Mouse (Mus musculus) brain, embryonic 14.5 days (tissue): ENCODE results near the gene Praf2. TPM values are rescaled to one million over a fixed set of nuclear protein-coding genes. Genes with fewer than 3 reads are reported as not detected.

Source experiments
- DNase-seq: peaks from one replicate; pipeline ENCODE4 v3.0.0-alpha.2; 2011; ENCODE audit warnings: low read depth
- CTCF ChIP-seq: fragments of 200-500 bp; IDR thresholded peaks from 2 replicates; pipeline ENCODE4 v1.5.1; 2012; ENCODE audit warnings: inconsistent platforms, mild to moderate bottlenecking, moderate library complexity, borderline replicate concordance; ENCODE audit not compliant: insufficient read depth, insufficient read length; ENCODE audit errors: extremely low read depth
- POLR2A ChIP-seq: fragments of 200-500 bp; IDR thresholded peaks from 2 replicates; pipeline ENCODE4 v1.6.1; 2012; ENCODE audit warnings: mild to moderate bottlenecking, inconsistent platforms, borderline replicate concordance; ENCODE audit not compliant: poor library complexity, insufficient read depth, insufficient read length, severe bottlenecking; ENCODE audit errors: extremely low read depth
- polyA plus RNA-seq: library from polyadenylated mRNA; depleted of rRNA; stranded (reverse); fragments of >200 nt; gene quantifications from 2 replicates; pipeline ENCODE4 v1.2.3, GENCODE M21; 2012

Praf2 gene
- polyA plus RNA-seq, 1 experiment = 106 TPM

DNA sequence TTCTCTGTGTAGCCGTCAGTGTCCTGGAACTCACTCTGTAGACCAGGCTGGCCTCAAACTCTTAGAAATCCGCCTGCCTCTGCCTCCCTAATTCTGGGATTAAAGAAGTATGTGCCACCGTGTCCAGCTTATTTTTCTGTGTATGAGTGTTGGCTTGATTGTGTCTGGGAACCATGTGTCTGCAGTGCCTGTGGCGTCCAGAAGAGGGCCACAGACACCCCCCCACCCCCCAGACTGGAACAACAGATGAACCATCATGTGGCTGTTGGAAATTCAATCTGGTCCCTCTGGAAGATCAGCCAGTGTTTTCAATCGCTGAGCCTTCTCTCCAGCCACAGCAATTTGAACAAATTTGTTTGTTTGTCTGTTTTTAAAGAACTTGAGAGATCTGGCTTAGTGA is 15.2 kb downstream of the Praf2 start:
- TF ChIP-seq POLR2A = no peak
- peak; percentile 29; the same call in 1 of the 2 replicates for TF ChIP-seq CTCF

DNA sequence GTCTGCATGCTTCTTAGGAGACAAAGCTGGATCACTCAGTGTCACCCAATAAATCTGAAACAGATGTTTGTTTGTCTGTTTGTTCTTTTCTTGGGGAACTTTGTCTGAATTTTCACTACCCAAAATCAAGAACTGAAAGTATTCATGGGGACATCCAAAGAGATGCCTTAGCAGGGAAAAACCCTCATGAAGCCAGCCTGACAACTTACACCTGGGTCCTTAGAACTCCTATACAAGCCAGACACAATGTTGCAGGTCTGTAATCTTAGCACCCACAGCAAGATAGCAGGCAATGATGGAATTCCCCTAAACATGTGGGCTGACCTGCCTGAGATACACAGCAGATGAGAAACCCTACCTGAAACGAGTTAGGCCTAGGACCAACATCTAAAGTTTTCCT is 16.7 kb downstream of the Praf2 start:
- TF ChIP-seq CTCF (no peak), POLR2A (no peak)
- no peak for DNase-seq

More for the DNA sequence above, 15.2 kb downstream of the Praf2 start:
- DNase-seq = peak; percentile 7

DNA sequence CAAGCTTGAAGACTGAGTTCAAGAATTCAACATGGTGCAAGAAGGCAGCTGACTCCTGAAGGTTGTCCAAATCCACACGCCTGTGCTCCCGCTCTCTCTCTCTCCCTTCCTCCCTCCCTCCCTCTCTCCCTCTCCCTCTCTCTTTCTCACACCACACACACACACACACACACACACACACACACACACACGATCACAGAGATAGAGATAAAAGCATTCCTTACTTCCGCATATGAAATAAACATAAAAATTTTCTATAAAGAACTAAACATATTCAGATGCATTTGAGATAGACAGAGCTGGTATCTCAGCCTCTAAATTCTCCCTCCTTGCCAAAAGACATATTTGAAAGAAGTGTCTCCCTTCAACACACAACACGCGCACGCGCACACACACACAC is 17.2 kb downstream of the Praf2 start:
- no peak for DNase-seq
- TF ChIP-seq CTCF (no peak), POLR2A (no peak)

DNA sequence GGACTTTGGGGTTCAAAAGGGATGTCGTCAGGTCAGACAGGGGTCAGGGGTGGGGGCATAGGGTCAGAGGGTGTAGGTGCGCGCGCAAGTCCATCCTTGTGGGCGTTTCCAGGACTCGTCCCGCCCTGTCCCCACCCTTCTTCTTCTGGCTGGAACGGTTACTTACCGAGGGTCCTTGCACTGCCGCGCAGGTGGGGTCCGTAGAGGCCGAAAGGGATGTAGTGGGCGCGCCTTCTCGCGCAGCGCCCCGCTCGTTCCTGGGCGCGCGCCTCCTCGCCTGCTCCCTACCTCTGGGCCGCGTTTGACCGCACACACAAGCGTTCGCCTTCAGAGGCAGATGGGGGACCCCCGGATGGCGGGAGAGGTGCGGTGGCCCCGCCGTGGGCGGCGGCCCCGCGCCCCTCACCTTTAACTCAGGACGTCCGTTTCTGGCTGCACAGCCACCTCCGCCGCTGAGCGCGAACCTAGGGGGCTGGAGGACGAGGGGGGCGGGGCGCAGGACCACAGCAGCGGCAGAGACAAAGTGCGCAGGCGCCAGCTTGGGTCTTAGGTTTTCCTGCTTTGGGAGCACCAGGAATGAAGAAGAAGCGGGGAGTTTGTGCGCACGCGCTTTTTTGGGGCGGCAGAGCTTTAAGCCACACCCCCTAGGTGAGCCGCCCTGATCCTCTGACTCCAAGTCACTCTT is 22.3 kb downstream of the Praf2 start, which contains the start of gene Ccdc120:
Gene Ccdc120, minus strand, starts transcription at position 474 of the 685 bp plus-strand sequence.
- no peak for TF ChIP-seq POLR2A
- TF ChIP-seq CTCF = no peak
- DNase-seq = peak; percentile 95

DNA sequence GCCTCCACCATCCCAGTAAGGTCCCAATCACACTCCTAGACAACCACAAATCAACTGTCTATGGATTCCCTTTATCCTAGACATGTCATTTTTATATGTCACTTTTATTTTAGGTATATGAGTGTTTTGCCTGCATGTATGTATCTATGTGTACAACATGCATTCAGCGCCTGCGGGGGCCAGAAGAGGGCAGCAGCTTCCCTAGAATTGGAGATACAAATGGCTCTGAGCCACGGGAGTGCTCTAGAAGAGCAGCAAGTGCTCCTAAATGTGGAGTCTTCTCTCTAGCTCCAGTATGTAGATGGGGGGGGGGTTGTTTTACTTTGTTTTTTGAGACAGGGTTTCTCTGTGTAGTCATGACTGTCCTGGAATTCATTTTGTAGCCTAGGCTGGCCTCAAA is 25.4 kb downstream of the Praf2 start:
- peak; percentile 43 for DNase-seq

DNA sequence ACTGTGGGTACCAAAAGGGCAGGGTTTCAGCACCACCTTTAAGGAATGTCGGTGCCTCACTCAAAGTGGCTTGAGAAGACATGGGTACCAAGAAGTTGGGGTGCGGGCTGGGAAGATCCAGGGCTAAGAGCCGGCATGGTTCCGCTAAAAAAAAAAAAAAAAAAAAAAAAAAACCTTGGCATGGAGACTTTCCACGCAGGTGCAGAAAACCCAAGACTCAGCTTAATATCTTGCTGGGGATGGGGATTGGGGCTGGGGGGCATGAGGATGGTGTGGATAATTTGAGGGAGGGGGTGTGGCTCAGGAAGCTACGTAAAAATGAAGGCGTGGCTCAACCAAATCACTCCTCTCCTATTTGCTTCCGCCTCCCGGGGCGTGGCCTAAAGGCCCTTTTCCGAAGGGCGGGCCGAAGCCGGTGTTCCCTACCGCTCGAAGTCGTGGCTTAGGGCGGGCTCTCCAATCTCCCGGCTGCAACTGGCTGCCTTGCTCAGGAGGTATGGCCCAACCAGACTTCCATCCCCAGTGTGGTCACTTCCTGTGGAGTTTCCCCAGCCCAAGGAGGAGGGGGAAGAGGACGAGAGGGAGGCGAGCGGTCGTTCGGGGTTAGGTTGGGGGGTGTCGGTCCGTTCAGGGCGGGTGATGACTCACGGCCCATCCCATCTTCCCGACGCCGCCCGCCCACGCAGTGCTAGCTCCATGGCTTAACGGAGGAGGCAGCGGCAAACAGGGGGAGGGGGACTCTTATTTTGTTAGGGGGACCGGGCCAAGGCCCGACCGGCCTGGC is 34.1 kb downstream of the Praf2 start, which contains the start of gene Tfe3:
Gene Tfe3, plus strand, starts transcription at position 424 of the 784 bp plus-strand sequence.
- DNase-seq = peak; percentile 98
- TF ChIP-seq CTCF (no peak), POLR2A (no peak)

DNA sequence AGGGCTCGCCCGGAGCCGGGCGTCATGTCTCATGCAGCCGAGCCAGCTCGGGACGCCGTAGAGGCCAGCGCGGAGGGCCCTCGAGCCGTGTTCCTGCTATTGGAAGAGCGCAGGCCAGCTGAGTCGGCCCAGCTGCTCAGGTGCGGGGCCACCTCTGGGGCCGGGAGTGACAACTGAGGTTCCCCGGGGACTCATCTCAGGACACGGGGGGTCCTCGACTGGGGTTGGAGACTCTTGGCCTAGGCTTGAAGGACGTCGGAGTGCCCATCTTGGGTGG is 34.6 kb downstream of the Praf2 start:
- no peak for TF ChIP-seq POLR2A
- TF ChIP-seq CTCF = no peak
- no peak for DNase-seq

DNA sequence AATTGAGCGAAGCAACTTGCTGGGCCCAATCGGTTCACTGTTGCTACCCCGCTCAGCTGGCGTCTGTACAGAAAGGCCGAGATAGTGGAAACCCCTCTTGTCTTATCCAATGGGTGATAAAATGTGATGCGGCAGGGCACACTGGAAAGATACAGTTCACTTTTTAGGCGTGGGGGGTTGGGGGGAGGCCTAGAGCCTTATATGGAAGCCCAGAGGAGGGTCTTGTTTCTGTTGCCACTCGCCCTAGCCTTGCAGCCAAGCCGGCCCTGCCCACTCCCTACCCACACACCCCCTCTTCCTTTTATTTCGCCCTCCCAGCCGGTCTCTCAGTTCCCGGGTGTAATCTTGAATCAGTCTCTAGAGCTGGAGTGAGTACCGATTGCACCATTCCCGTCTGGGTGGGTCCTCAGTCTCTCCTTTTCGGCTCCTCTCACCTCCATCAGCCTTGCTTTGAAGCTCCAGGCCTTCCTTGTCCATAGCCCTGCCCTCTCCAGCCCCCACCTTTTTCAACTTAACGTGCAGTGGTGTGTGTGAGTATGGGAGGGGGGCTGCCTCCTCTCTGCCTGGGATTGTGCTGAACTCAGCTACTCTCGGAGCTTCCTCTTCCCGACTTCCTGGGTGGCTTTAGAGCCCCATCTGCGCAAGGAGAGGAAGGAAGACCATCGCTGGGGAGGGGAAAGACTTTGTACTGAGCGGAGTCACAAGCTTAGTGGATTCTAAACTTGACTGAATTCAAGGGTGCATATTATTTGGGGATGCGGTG is 35.6 kb downstream of the Praf2 start:
- no peak for TF ChIP-seq CTCF
- no peak for TF ChIP-seq POLR2A
- no peak for DNase-seq

DNA sequence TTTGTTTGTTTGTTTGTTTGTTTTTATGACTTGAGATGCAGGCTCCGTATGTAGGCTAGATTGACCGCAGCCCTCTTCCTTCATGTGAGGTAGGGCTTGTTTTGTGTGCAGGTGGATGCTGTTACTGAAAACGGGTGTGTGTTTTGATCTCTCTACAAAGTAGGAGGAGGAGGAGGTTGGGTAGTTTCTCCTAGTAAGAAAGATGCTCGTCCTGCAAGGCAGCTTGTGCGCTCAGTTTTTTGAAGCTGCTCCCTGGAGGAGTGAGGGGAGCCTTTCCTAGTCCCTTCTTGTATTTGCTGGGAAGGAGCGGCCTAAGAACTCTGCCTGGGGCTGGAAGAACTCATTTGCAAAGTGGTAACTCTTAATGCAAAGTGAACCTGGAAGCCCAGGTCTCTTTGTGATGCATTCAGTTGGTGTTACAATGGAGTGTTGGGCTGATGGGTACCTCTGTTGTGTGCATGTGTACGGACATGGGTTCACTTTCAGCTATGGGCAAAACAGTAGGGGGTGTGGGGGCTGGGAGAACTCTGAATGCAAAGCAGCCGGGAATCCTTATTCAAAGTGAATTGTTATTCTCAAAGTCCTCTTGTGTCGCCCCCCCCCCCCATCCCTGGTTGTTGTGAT is 36.5 kb downstream of the Praf2 start:
- DNase-seq = no peak
- no peak for TF ChIP-seq CTCF
- no peak for TF ChIP-seq POLR2A

DNA sequence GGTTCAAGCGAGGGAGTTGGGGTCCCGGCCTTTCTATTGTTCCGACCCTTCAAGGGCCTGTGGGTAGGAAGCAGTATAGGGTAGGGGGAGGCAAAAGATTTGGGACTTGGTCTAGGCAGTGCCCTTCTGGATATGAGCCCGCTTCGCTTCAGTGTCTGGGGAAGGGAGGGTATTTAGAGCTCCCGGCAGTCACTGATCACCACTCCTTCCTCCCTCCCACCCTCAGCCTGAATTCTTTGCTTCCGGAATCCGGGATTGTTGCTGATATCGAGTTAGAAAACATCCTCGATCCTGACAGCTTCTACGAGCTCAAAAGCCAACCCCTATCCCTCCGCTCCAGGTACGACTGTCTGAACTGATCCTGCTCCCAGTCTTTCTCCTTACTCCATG is 37.0 kb downstream of the Praf2 start:
- no peak for DNase-seq
- TF ChIP-seq CTCF (no peak), POLR2A (no peak)

DNA sequence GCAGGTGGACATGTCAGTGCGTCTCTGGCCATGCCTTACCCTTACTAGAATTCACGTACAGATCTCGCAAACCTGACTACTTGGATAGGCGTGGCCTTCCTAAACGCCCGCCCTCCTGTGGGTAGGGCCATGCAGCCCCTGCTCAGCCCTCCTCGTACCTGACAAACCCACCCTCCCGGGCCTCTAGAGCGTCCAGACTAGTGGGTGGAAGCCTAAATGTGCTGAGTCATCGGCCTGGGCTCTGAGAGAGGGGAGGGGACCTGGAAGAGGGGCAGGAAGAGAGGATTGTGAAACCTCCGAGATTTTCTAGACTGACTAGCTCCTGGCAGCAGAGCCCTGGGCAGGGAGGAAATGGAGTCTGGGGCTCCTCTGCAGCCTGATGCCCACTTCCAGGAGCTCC is 37.5 kb downstream of the Praf2 start:
- peak; percentile 48 for DNase-seq
- TF ChIP-seq CTCF = no peak
- no peak for TF ChIP-seq POLR2A
